Mouse (Mus musculus) retina, adult 2 months (tissue): Measurements from ENCODE around the gene Enpp1.

Experiments used
- DNase-seq: peaks from one replicate; pipeline ENCODE4 v3.0.0-alpha.2; 2012; ENCODE audit warnings: low read depth, low spot score

Enpp1 gene

DNA sequence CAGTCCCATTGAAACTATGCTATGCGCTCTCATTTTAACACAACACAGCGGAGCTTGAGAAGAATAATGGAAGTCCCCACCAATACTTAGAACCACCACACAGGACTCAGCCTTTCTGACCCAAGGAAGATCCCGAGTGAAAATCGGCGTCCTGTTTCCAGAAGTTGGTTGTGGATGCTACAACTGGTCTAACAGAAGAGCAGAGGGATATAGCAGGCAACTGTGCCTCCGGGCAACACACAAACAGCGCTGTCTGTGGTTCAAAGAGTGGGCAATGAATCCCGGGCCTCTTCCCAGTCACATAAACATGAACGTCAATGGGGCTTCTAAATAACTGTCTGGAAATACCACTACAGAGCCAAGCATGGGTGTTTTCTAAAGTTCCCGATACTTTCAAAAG is 888 bp downstream of the Enpp1 start:
- no peak for DNase-seq

DNA sequence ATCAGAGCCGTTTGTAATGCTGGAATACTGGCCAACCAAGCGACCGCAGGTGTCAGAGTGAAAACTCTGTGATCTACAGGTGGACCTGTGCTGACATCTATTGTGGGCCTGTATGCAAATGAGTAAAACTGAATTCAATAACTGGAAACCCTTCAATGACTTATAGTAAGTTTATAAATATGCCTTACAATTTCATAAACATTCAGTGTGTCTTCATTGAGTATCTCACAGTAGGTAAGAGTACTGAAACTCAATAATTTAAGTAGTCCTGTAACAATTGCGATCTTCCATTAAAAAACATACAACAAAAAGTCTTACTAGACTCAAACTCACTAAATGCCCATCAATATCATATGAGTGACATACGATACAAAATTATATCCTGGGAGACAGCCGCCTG is 1.6 kb downstream of the Enpp1 start:
- DNase-seq: no peak

DNA sequence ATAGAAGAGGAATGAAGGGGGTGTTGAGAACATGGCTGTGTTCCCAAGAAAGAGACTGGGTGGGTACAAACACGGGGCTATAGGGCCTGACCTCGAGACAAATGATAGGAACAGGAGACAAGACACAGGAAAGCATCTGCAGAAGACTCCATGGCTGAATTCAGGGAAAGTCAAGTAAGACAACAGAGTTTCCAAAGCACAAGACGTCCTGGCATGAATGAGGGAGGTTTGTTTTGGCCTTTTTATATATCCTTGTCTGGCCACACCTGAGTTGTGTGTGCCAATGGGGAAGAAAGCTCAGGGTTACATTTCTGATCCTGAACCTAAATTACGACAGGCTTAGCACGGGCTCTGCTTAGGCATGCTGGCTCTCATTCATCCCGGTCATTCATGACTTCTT is 4.2 kb downstream of the Enpp1 start:
- no peak for DNase-seq

DNA sequence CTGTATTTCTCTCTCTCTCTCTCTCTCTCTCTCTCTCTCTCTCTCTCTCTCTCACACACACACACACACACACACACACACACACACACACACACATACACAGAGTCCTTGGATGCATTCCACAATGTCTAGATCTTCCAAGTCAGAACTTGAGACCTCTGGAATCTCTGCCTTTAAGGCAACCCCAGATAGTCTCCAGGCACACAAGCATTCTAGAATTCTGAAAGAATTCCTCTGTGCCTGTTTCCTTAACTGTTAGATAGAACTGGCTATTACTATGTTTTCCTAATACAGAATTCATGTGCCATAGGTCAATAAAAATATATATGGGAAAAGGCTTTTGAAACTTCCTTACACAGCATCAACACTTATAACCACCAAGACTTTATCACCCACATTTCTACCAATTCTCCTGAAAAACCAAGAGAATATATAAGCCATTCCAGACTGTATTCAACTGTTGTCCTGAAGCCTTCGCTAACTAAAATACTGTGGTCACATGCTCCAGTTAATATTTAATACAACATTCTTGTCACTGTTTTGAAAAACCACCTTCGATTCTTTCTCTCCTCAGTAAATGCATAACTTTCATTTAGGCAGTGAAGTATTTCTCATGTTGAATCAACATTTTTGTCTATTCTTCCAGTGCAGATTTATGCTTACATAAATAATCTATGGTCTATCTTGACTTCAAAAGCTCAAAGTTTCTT is 5.4 kb downstream of the Enpp1 start:
- no peak for DNase-seq

DNA sequence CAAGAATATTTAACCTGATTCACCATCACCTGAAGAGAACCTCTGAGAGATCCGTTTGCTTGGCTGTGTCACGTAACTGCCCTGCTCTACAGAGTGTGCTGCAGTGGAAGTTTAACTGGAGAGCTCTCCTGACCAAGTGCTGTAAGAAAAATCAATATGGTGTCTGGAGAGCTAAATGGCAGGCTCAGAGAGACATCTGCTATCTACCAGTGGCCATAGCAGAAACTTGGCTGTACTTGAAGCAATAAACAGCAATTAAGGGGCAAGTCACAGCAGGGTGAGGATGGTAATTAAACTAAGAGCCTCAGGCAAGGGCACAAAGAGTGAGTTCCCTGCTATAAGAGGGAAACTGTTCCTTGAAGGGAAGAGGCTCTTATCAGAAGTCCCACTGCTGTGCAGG is 9.3 kb downstream of the Enpp1 start:
- DNase-seq: no peak

DNA sequence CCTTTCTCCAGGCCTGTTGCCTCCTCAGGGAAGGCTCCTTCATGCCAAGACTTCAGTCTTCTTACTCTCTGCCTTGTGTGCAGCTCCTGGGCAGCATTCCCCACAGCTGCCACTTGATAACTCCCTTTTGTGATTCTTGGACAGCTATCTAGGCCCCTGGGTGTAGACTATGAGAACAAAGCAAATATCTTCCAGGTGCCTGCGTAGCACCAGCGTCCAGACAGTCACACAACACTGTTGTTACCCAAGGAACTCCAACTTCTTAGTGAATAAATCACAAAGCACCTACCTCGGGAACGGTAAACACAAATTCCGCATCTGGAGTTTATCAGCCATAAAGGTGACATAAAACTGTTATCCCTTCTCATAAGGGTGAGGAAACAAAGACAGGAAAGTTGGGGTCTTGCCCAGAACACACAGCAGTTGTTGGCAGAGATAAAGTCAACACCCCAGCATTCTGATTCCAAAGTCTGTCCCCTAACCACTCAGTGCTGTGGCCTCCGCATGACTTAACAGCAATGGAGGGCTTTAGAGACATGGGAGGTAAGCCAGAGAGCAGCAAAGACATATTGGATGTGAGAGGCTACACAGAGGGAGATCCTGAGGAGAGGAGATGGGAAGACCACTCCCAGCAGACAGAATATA is 13.7 kb downstream of the Enpp1 start:
- no peak for DNase-seq

DNA sequence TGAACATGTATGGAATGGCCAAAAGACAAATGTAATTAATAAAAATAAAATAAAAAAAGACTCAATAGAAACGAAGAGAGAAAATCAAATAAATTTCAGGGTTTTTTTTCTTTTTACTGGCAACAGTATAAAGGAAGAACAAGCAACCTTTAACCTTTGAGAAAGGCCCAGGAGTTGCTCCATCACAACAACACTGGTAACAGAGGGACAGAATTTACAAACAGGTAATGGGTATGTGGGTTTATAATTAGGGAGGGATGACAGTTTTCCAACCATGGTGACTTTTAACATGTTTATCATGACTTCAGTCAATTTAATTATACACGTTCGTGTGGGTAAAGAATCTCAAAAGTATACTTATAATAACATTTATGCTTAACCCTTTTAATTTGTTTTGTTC is 15.2 kb downstream of the Enpp1 start:
- no peak for DNase-seq

DNA sequence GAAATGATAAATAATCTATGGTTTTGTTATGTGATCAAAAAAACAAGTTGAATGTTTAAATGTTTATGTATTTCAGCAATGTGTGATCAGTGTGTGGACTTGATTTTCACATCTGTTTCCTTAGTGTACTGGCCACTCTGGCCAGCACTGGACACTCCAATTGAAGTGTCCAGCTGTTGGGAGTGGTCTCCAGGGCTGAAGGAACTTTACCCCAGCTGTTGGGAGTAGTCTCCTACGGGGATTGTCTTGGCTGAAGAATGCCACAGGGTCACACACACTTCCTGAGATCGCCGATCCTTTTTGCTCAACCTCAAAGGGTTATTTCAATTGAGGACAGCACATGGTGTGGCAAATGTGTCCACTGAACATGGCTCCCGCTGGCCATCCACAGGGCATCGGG is 16.2 kb downstream of the Enpp1 start:
- no peak for DNase-seq

DNA sequence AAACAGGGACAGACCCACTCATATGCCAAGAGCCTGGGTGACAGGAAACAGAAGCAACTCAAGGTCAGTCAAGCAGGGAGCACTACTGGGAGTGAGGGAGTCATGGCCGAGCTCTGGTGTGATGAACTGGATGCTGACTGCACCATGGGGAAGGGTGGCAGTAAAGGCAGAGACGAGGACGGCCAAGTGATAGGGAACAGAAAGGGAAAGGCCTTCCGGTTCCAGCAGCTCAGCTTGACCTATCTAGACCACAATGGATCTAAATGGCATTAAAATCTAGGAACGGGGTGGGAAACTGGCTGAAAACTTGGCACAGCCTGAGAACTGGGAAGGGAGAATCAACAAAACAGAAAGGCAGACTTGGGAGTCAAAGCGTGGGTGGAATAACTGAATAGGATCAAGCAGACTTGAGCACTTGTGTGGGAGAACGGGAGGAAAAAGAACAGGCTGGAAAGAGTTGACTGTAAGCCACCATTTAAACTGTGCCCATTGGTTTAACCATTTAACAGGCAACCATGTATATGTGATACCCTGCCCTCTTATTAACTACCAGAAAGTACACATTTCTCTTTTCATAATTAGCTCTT is 29.3 kb downstream of the Enpp1 start:
- DNase-seq: no peak

DNA sequence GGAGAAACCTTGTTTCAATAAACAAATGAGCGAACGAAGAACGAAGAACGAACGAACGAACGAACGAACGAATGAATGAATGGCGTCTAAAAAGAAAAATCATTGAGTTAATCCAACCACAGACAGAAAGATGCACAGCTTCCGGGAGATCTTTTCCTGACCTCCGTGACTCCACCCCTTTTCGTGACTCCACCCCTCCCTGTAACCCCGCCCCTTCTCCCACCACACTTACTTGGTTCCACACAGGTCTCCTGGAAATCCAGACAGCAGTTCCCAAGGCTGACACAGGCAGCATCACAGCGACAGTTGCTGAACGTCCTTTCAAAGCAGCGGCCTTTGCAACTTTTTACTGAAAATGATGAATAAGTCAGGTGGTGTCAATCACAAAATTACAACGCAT is 34.3 kb downstream of the Enpp1 start:
- DNase-seq: no peak

DNA sequence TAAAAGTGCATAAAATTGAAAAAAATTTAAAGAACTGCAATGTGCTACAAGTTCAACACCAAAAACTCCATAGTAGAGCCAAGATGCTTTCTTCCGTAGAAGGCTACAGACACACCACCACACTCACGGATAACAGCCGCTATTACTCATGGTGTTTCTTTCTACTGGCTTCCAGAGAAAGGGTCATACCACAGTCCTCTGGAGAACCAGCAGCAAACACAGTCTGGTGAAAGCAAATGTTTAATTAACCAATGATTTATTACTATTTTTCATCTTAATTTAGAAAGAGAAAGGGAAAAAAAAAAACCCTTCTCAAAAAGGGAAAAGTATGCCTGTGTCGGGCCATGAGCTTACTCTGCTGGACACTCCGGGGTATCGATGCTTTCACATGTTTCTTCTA is 37.7 kb downstream of the Enpp1 start:
- DNase-seq: no peak

DNA sequence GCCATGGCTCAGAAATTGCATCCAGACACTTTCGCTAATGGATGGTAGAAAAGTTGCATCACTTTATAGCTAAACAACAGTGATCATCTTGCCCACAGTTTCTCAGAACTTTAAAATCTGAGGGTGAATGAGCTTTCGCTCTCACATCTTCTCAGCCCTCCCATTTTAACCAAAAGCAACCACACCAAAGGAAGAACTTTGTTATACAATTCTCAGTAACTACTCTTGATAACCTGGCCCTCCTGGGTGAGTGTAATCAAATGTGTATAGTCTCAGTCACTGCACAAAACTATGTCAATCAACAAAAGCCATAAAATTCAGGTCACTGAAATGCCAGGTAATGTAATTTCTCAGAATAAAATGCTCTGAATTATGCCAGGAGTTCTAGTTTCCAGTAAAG is 39.0 kb downstream of the Enpp1 start:
- DNase-seq: no peak

DNA sequence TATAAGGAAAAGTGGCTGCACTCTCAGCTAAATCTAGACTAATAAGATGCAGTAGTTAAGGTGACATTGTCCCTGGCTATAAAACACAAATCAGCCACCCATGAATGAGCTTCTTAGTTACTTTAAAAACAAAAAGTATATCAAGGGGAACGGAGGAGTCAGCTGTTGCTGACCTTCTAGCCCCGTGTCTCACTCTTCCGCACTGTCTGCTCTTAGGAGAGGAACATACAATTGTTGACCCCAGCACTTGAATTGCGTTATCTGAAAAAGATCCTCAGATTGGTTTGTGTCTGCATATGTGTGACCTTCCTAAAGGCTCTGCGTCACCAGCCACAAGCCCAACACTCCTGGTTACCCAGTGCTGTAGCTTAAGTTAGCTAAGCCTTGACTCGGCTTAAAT is 41.4 kb downstream of the Enpp1 start:
- DNase-seq: no peak

DNA sequence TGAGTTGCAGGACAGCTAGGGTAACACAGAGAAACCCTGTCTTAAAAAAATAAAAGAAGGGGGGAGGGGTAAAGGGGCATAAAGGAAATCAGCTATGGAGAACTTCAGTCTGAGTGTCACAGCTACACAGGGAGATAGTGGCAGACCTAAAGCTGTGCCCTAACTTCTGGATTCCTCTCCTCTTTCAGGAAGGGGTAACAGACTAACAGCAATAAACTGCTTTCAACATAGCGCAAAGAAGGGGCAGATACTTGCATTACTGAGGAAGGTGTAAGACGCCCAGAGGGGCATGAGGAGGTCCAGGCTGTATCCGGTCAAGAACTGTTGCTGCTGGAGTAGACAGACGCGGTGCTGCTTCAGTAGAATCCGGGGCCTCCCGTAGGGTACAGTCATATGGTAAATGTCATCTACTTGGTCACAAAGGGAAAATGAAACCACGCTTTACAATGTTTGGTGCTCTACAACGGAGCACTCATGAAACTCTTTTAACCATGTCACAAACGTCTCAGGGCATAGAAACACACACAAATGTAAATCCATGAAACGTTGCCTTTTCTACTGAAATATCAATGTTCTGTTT is 60.9 kb downstream of the Enpp1 start:
- no peak for DNase-seq

DNA sequence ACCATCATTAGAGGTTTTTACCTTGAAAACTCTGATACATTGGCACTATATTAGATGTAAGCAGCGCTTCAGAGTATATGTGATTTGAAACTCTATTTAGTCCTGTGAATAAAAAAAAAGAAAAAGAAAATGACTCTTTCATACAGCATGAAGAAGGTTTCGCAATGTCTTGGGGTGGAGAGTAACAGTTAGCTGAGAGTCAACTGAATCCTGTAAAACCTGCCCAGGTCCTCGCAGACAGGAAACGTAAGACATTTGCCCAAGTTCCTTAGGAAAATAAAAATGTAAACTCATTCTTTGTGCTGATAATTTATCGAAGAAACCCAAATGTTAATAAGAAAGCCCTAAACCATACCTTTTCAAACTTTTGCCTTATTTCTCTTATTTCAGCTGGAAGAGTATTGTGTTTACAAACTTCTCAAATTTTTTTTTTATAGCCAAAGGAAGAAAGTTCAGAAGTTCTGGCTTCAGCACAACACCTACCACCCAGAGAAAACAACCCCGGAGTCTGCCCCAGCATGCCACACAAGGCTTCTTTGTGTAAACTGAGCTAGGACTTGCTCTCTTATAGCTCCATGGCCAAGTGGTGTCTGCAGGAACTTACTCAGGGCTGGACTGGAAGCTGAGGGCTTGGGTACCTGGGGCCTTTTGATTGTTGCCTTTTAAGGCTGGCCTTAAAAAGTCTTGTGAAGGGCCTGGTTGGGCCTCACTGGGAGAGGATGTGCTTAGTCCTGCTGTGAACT is 63.8 kb downstream of the Enpp1 start:
- DNase-seq: no peak

DNA sequence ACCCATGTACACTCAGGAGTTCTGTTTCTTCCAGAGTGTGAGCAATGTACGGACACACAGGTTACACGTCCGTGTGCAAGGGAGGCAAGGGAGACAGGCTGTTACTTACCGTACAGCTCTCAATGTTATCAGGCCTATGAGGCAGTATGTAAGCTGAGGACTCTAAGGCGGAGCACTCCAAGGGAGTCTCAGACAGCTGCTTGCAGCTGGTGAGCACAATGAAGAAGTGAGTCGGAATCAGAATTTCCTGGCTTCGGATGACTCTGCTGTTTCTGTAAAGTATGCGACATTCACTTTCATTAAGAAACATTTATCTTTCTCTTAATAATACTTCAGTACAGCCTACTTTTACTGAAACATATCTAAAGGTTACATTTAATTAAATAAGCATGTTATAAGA is 66.8 kb downstream of the Enpp1 start:
- DNase-seq: no peak

DNA sequence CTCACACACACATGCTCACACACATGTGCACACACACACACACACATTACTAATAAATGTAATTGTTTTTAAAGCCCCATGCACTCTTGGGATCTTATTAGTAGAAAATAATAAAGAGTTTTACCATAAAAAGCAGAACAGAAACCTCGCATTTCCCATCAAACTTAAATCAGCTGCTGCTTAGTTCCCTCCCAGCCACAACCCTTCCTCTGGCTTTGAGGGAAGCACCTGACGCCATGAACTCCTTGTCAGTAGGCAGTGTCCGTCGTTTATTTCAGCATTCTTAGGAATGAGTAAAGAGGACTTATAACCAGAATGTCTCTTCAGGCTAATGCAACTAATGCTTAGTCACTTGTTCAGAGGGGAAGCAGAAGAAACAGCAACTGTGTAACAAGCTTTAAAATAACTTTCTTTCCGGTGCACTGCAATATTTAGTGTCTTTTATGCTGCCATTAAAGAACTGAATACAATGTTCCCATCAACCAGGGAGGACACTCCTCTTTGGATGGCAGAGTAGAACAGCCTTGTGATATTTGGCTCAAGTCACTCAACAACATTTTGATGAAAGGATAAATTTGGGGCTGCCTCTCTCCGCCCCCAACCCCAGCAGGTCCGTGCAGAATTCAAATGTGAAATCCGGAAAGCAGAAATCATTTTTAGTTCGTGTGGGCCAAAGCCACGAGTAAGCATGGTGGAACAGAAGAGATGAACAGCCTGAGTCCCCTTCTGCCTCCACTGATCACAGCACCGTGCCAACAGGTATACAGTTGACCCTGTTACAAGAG is 69.0 kb downstream of the Enpp1 start:
- no peak for DNase-seq

DNA sequence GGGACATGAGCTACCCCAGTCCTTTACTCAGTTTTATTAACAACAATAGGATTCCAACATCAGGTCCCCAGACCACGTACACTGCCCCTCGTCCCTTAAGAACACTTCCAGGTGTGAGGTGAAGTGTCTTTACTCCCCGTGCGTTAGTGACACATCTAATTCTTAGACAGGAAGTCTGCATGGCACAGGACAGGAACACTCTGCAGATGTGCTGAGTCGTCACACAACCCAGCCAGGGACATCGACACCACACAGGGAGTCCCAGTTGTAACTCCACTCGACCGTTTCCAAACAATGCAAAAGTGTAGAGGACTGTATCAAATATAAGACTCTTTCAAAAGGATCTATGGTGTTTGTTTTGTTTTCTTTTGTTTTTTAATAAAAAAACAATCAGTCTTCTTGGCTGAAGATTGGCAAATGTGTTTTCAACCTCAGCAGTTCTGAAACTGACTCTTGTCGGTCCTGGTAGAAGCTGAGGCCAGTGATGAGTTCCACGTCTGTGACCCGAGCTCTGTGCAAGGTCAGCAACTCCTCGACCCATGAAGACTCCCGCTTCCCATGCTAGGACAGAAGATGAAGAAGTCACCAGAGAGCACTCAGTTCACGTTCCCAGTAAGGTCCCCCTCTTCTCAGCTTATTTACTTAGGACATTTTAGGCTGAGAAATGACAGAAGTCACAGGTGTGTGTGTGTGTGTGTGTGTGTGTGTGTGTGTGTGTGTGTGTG is 70.4 kb downstream of the Enpp1 start:
- no peak for DNase-seq

DNA sequence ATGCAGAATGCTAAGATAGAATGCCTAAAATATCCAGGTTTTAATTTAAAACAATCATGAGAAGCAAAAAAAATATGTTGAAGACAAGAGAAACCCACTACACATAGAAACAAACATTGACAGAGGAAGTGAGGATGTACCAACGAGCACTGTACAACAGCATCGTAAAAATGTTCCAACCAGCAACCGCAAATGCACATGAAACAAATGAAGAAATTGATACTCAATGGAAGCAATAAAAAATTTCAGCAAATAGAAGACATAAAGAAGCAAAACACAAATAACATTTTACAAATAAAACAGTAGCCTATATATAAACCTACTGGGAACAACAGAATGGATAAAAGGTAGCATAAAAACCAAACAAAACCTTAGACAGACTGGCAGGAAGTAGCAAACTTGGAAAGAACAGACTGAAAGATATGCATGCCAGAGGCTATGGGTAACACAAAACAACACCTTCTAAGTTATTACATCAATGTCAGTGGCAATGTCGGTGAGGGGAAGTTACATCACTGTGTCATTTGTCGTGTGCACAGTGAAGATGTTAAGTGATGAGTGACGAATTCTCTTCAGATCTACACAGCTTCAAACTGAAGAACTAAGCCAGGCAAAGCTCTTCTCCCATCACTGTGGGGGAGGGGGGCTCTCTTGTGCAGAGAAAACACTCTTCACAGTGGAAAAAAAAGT is 71.6 kb downstream of the Enpp1 start:
- DNase-seq: no peak

DNA sequence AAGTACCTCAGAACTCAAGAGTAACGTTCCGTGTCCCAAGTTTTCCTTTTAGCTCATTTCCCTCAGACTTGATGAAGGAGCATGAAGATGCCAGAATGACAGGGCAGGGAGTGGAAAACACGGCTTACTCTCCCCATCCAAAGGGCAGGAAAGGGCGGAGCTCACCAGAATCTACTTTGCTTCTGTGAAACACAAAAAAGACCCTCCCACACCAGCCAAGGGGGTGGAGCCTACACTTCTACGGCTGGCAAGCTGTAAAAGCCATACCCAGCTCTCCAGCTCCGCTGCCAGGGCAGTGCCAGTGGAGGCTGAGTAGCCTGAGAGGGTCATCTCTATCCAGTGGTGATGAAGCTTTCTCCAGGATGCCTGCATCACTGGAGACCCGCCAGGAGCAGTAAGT is 72.4 kb downstream of the Enpp1 start:
- no peak for DNase-seq
